Mouse (Mus musculus): ENCODE results near the gene Ncmap.

Gene Ncmap

DNA sequence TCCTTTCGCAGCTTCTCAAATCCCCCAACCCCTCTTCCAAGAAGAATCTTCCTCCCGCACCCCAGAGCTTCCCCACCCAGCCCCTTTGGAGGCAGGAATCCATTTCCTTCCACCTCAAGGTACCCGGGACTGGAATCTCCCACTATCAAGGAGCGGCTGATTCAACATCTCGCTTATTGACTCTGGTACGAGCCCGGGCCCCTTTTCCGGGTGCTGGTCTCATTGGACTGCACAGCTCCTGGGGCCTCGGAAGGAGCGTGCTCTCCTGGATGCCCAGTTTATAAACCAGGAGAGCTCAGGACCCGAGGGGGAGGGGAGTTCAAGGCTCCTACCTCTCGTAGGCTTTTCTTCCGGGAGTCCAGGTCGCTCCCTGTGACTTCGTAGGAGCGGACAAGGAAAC lies 476 bp downstream of the Ncmap start:
- 29% methylated on average over 16 of the region's 16 CpGs for WGBS

DNA sequence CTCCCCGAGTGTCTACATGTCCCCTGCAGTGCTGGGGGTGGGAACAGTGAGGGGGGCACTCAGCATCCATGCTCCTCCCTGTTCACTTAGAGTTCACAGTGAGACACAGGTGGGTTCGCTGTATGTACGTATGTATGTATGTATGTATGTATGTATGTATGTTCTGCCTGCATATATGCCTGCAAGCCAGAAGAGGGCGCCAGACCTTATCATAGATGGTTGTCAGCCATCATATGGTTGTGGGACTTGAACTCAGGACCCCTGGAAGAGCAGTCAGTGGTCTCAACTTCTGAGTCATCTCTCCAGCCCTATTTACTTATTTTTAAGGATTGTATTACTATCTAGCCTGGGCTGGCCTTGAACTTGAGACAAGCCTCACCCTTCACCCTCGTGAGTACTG lies 1.7 kb downstream of the Ncmap start:
- 92% methylated on average over 5 of the region's 5 CpGs for WGBS

GRCm38 (mm10) chr4:135395375-135395774 lies 2.7 kb downstream of the Ncmap start:
- WGBS: 90% methylated on average over 4 of the region's 4 CpGs

DNA sequence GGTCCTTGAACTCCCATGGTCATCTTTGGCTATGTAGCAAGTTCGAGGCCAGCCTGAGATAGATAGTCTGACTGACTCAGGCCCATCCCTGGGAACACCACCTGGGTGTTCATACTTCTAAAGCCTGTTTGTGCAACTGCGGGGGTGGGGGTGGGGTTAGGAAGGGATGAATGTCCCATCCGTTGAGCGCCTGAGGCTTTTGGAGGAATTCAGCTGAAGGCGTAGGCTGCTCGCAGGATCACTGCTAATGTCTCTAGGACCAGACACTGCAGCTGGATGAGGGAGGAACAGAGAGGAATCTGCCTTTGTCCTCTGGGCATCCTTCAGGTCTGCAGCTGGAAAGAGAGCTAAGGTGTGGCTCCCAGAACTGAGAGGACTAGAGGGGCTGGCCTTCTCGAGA lies 3.4 kb downstream of the Ncmap start:
- WGBS: 87% methylated on average over 7 of the region's 7 CpGs

DNA sequence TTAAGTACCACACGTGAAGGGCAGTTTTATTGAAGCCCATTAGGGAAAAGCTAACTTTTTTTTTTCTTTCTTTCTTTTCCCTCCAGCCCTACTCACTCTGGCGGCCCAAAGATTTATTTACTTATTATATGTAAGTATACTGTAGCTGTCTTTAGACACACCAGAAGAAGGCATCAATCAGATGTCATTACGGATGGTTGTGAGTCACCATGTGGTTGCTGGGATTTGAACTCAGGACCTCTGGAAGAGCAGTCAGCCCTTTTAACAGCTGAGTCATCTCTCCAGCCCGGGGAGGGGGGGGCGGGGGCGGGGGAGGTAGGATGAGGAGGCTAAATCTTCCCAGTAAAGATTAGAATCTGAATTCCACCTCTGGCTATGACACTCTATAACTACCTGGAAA lies 4.6 kb downstream of the Ncmap start:
- 80% methylated on average over 6 of the region's 6 CpGs for whole genome bisulfite sequencing

DNA sequence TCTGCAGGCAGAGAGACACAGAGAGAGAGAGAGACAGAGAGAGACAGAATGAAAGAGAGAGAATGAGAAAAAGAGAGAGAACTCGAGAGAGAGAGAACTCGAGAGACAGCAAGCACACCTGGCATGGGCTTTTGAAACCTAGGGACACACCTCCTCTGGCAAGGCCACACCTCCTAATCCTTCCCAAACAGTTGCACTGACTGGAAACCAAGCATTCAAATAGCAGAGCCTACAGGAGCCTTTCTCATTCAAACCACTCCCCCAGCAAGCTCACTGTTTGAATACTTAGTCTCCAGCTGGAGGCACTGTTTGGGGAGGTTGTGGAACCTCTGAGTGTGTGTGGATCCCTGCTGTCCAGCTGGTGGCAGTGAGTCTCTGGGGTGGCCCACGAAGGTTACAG lies 5.2 kb downstream of the Ncmap start:
- WGBS: 89% methylated on average over 3 of the region's 3 CpGs

DNA sequence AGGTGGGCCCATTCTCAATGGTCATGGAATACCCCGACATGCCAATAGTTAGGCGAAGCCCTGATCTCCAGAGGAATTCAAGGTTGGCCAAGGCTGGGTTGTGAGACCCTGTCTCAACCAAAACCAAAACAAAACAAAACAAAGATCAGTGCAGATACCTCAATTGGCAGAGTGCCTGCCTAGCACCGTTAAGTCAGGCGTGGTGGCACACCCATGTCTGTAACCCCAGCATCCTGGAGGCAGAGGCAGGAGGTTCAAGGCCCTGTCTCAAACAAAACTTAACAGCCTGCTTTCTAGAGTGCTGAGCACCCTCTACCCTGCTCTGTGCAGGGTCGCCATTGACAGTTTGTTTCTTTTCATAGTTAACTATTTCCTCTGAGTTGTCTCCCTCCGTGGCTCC lies 7.0 kb downstream of the Ncmap start:
- 72% methylated on average over 6 of the region's 6 CpGs for WGBS

- 20% methylated on average over 10 of the region's 10 CpGs for WGBS
These were observed 12.4 kb downstream of the Ncmap start for GRCm38 (mm10) chr4:135385614-135386013.

GRCm38 (mm10) chr4:135382316-135382715 lies 15.7 kb downstream of the Ncmap start:
- 3% methylated on average over 14 of the region's 14 CpGs for WGBS

DNA sequence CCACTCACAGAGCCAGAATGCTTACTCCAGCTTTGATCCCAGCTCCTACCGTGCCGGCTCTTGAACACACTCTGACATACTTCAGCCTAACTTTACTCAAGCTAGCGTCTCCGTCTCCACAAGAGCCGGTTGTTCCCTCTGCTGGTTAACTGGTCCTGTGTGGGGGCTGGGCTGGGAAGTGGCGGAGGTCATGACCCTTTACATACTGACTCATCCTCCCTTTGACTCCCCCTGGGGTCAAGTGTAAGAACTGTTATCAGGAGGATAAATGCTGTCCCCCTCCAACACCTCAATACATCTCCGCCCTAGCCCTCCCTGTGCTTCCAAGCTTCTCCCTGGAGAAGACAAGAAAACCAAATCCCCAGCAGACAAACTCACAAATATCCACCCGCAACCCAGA lies 16.7 kb downstream of the Ncmap start:
- 77% methylated on average over 8 of the region's 8 CpGs for WGBS

DNA sequence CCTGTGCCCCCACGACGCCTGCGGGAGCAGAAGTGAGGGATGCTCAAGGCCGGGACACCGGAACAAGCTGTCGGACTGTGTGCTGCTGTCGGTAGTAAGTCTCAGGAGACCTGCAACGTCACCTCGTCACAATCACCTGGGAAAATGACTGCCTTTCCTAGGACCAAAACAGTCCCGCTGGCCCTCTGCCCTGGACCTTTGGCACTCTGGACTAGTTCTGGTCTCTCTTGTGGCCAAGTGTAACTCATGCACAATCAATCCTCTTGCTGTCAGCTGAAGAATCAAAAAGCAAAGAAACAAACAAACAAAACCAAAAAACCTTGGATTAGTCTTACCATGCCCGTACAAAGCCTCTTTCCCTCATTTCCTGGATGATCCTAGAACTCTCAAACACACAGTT lies 20.8 kb downstream of the Ncmap start:
- 90% methylated on average over 11 of the region's 11 CpGs for WGBS

- 68% methylated on average over 3 of the region's 3 CpGs for WGBS
These were observed 22.6 kb downstream of the Ncmap start for GRCm38 (mm10) chr4:135375444-135375843.

GRCm38 (mm10) chr4:135373299-135373698 lies 24.7 kb downstream of the Ncmap start:
- WGBS: 82% methylated on average over 5 of the region's 5 CpGs

GRCm38 (mm10) chr4:135370372-135370771 lies 27.7 kb downstream of the Ncmap start:
- 90% methylated on average over 11 of the region's 11 CpGs for WGBS

- WGBS: 40% methylated on average over 6 of the region's 6 CpGs
These were observed 35.2 kb downstream of the Ncmap start for GRCm38 (mm10) chr4:135362828-135363227.

GRCm38 (mm10) chr4:135361722-135362121 lies 36.3 kb downstream of the Ncmap start:
- WGBS: 94% methylated on average over 12 of the region's 12 CpGs

GRCm38 (mm10) chr4:135358736-135359135 lies 39.3 kb downstream of the Ncmap start:
- 3% methylated on average over 6 of the region's 6 CpGs for WGBS

DNA sequence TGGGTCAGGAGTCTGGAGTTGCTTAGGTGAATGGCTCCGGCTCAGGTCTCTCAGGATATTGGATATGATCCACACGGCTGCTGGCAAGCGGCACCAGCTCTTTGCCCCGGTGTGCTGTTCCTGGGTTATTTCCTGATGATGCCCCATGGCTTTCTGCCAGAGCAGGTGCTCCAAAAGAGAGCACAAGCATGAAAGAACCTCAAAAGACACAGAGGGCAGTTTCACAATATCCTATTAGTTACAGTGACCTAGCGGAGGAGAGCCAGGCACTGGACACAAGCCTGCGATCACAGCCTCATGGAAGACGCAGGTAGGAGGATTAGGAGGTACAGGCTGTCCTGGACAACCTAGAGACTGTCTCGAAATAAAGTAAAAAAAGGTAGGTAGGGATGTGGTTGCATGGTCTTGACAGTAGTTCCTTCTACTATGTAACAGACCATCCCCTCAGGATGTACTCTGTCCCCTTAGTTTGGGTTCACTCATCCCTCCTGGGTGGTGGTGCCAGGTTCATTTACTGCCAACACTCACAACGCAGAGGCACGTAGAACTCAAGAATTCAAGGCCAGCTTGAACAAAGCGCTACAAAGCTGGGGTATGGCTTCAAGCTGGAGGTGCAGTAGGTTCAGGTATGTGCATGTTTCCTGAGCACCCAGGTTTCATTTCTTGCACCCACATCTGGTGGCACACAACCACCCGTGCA lies 40.7 kb downstream of the Ncmap start:
- 78% methylated on average over 12 of the region's 12 CpGs for whole genome bisulfite sequencing

DNA sequence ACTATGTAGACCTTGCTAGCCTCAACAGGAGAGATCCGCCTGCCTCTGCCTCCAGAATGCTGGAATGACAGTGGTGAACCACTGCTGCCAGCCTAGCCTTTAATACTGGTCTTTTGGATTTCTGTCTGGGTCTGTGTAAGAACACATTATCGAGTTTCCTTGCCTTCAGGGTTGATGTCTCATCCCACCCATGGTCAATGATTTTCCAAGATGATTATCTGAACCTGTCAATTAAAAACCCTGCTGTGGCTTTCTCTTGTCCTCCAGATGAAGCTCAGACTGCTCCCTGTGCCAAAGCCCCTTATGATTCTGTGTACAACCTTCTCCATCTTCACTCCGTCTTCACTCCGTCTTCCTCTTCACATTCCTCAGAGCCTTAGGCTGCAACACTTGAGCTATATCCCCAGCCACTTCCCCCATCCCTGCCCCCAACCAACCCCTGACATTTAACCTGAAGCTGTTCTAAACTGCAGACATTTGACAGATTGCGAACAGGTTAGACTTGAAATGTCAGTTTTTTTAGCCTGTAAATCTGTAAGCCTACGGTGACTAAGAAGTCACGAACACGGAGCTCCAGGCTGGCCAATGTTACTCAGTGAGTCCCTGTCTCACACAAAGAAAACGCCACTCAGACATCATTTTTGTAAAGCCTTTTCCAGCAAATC lies 42.0 kb downstream of the Ncmap start:
- 87% methylated on average over 9 of the region's 9 CpGs for WGBS

- WGBS: 14% methylated on average over 12 of the region's 12 CpGs
These were observed 44.1 kb downstream of the Ncmap start for GRCm38 (mm10) chr4:135353794-135354450.

DNA sequence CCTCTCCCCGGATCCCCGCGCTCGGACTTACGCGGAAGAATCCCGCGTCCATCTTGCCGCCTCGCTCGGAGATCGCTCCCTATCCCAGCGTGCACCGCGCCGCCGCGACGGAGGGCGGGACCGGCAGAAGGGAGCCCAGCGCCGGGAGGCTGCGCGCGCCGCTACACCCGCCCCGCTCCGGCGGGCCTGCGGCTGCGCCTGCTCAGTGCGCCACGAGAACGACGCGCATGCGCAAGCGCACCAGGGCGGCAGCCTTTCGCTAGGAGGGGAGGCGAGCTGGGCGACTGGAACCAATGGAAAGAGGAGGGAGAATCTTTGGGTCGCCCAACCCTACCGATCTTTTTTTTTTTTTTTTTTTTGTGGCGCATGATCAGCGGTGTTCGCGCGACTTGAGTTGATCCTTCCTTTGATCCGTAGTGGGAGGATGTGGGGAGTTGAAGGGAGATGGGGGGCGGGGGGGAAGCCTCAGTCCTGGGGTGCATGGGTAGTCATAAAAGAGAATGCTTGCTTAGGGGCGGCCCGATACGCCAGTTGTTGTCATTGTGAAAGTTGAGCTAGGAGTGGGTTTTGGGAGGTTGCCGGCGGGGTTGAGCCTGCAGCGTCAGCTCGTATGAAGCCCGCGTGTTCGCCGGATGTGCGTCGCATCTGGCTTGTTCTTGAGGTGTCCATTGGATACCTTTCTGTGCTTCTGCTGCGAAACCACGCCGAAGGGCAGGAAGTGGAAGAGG lies 44.8 kb downstream of the Ncmap start, which contains the start of gene Srrm1:
Gene Srrm1 (minus strand): TSS at position 256 of the 728 bp plus-strand sequence.
- under 1% methylated on average over 69 of the region's 69 CpGs for WGBS

Data from cerebral cortex, adult 2 months (tissue).